Mouse (Mus musculus) erythroblast, embryonic 14.5 days (primary cell): ENCODE results near the gene BC049352.

Experiments
- GATA1 ChIP-seq: IDR thresholded peaks from 2 replicates; pipeline ENCODE4 v1.6.1; 2012; ENCODE audit warnings: low read length, inconsistent platforms, mixed read lengths
- TAL1 ChIP-seq: IDR thresholded peaks from 3 replicates; pipeline ENCODE4 v1.6.1; 2012; ENCODE audit warnings: low read length, inconsistent platforms, mixed read lengths

DNA sequence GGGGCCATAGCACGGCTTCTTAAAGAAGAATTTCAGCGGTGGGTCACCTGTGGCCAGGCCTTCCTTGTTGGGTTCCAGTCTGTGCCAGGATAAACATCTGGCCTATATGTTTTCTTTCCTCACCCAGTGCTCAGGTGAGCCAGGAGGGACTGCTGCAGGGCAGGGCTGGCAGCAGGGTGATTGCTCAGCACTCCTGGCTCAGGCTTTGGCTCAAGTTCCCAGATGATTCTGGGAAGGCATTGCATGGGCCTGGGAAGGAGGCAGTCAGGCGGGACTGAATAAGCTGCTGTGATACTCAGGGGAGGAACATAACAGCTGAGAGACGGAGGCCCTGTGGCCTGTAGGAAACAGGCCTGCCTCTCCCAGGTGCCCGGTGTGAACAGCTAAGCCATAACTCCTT lies 23.3 kb downstream of the BC049352 start:
- no peak for TF ChIP-seq GATA1
- no peak for TF ChIP-seq TAL1
